Mouse (Mus musculus): ENCODE results near the gene Gm45208.

DNA sequence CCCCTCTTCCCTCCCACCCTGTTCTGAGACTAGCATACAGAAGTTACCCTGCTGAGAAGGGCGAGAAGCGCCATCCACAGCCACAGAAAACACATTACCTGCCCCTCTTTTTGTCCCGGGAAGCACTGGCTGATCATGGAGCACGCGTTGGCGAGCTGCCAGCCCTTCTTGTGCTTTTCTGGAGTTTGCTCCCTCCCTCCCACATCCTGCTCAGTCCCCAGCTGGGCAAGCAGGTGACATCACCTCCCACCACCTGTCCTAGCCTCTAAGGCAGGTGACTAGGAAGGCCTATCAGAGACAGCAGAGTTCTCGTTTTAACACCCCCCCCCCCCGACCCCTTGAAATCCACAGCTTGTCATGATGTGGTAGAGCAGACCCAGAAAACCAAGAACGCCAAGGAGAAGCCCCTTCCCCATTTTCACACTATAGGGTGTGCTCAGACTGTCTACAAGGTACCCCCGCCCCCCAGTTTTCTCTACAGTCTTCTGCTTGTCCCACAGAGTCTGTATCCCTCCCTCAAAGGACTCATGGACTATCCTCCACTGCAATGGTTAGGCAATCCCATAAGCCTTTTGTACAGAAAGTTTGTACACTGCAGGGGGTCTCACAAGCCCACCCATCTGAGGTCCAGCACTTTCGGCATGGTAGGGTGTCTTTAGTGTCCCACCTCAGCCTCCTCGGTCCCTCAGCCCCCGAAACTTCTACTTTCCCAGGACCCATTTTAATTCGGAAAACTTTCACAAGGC is 17.5 kb downstream of the Gm45208 start:
- no peak for TF ChIP-seq CTCF (IDR thresholded peaks at IDR 0.05; ENCODE audit: insufficient read depth, low read length)
- no peak for TF ChIP-seq POLR2A (IDR thresholded peaks at IDR 0.05; ENCODE audit: borderline replicate concordance, extremely low read depth, low read depth, low read length)

Data from lung, adult 2 months (tissue).